In genomic region chr6:84583841-84584782, GRCm38 (mm10) we compare ENCODE assay signal across 8 mouse cellular contexts. TPM values are rescaled to one million over a fixed set of nuclear protein-coding genes. Genes with fewer than 3 reads are reported as not detected.
DNase-seq lines count a peak whose midpoint lies in the region; ATAC-seq and TF ChIP-seq lines count a peak whose summit lies in the region.

No protein-coding gene starts in this region.

- H3K36me3 ChIP-seq in lung, embryonic 15.5 days = no peaks in the 10 kb centered on the region
- H3K36me3 ChIP-seq in forebrain, embryonic 14.5 days (ENCODE audit: control insufficient read depth, insufficient read depth, low read length) = no peaks in the 10 kb centered on the region
- H3K36me3 ChIP-seq in hindbrain, postnatal 0 days (ENCODE audit: insufficient read depth, low read length) = no peaks in the 10 kb centered on the region
- H3K36me3 ChIP-seq in midbrain, embryonic 10.5 days = no peaks in the 10 kb centered on the region

- peak; percentile 7; the same call in 1 of the 2 replicates for ATAC-seq in lung, embryonic 15.5 days (ENCODE audit: borderline replicate concordance, extremely low read depth, low FRiP score, low TSS enrichment)
- no peak for ATAC-seq in forebrain, embryonic 14.5 days
- ATAC-seq in hindbrain, postnatal 0 days = peak; percentile 44

- H3K9ac ChIP-seq in lung, embryonic 15.5 days = no peak overlapping the region
- peak overlapping the region; percentile 21; the same call in 1 of the 2 replicates for H3K9ac ChIP-seq in forebrain, embryonic 14.5 days (ENCODE audit: low read length)
- peak overlapping the region; percentile 45; the same call in 1 of the 2 replicates for H3K9ac ChIP-seq in hindbrain, postnatal 0 days (replicated peaks; ENCODE audit: low read length)

- WGBS in lung, embryonic 15.5 days = 2% methylated on average over 48 of the region's 48 CpGs
- under 1% methylated on average over 48 of the region's 48 CpGs for WGBS in forebrain, embryonic 14.5 days
- 2% methylated on average over 48 of the region's 48 CpGs for WGBS in hindbrain, postnatal 0 days
- WGBS in midbrain, embryonic 10.5 days = under 1% methylated on average over 47 of the region's 48 CpGs

- H3K27me3 ChIP-seq in lung, embryonic 15.5 days = peaks cover 97% of the 10 kb centered on the region
- peaks cover 83% of the 10 kb centered on the region for H3K27me3 ChIP-seq in forebrain, embryonic 14.5 days (replicated peaks; ENCODE audit: control insufficient read depth, insufficient read depth, low read length)
- peaks cover 40% of the 10 kb centered on the region for H3K27me3 ChIP-seq in hindbrain, postnatal 0 days (ENCODE audit: insufficient read depth, low read length)
- peaks cover 100% of the 10 kb centered on the region for H3K27me3 ChIP-seq in midbrain, embryonic 10.5 days (ENCODE audit: low read depth, poor library complexity, severe bottlenecking)

- H3K27ac ChIP-seq in lung, embryonic 15.5 days = peak overlapping the region; percentile 2; the same call in 1 of the 2 replicates
- H3K27ac ChIP-seq in forebrain, embryonic 14.5 days (ENCODE audit: low read depth, low read length) = no peak overlapping the region
- peak overlapping the region; percentile 54 for H3K27ac ChIP-seq in hindbrain, postnatal 0 days
- no peak overlapping the region for H3K27ac ChIP-seq in midbrain, embryonic 10.5 days (replicated peaks)

- peak overlapping the region; percentile 49 for H3K4me3 ChIP-seq in lung, embryonic 15.5 days
- peak overlapping the region; percentile 25 for H3K4me3 ChIP-seq in forebrain, embryonic 14.5 days (ENCODE audit: low read depth, low read length)
- peak overlapping the region; percentile 48 for H3K4me3 ChIP-seq in hindbrain, postnatal 0 days (ENCODE audit: low read length)
- peak overlapping the region; percentile 59 for H3K4me3 ChIP-seq in midbrain, embryonic 10.5 days

- TF ChIP-seq CTCF in hindbrain, postnatal 0 days (IDR thresholded peaks at IDR 0.05; ENCODE audit: low read depth) = peak; percentile 21; the same call in 1 of the 2 replicates

- H3K9me3 ChIP-seq in lung, embryonic 15.5 days = no peaks in the 10 kb centered on the region
- H3K9me3 ChIP-seq in forebrain, embryonic 14.5 days (replicated peaks; ENCODE audit: control insufficient read depth, low read length) = no peaks in the 10 kb centered on the region
- no peaks in the 10 kb centered on the region for H3K9me3 ChIP-seq in hindbrain, postnatal 0 days (ENCODE audit: low read length)
- no peaks in the 10 kb centered on the region for H3K9me3 ChIP-seq in midbrain, embryonic 10.5 days (replicated peaks)

- DNase-seq in lung, adult 18-20 months = no peak
- no peak for DNase-seq in forebrain, embryonic 14.5 days (ENCODE audit: low spot score)
- no peak for DNase-seq in hindbrain, postnatal 0 days (ENCODE audit: low spot score)
- peak; percentile 56 for DNase-seq in midbrain, embryonic 10.5 days (ENCODE audit: low spot score)
- DNase-seq in natural killer cell, adult 2 months (ENCODE audit: low spot score in 2 of 2) = no peak
- no peak for DNase-seq in cerebellum, adult 11 months
- no peak for DNase-seq in adrenal gland, postnatal 10 days

- H3K4me1 ChIP-seq in lung, embryonic 15.5 days = peaks cover 71% of the 10 kb centered on the region
- H3K4me1 ChIP-seq in forebrain, embryonic 14.5 days (ENCODE audit: control insufficient read depth, insufficient read depth, low read length) = peaks cover 35% of the 10 kb centered on the region
- peaks cover 34% of the 10 kb centered on the region for H3K4me1 ChIP-seq in hindbrain, postnatal 0 days (ENCODE audit: insufficient read depth, low read length)
- peaks cover 65% of the 10 kb centered on the region for H3K4me1 ChIP-seq in midbrain, embryonic 10.5 days

- H3K4me2 ChIP-seq in lung, embryonic 15.5 days = peak overlapping the region; percentile 97
- peak overlapping the region; percentile 46 for H3K4me2 ChIP-seq in forebrain, embryonic 14.5 days (ENCODE audit: low read length)
- H3K4me2 ChIP-seq in hindbrain, postnatal 0 days (ENCODE audit: low read depth, low read length) = peak overlapping the region; percentile 88

RNA-seq across cellular contexts. Expression of gene Cyp26b1, which starts 9.6 kb away (rescaled TPM):
- 3.1 and 3.2 TPM in 2 replicates for polyA plus RNA-seq in lung, embryonic 15.5 days (2015; fragmentation: Nextera tagmentation; extraction: Ambion mirVana)
- 1.5 and 2.6 TPM in 2 replicates for polyA plus RNA-seq in forebrain, embryonic 14.5 days (2014; fragmentation: Nextera tagmentation; extraction: Ambion mirVana)
- 78.9 and 90.5 TPM in 2 replicates for total RNA-seq in hindbrain, postnatal 0 days (2014; rRNA removed)
- 32.5 and 33.1 TPM in 2 replicates for polyA plus RNA-seq in hindbrain, postnatal 0 days (2015; fragmentation: Nextera tagmentation; extraction: Ambion mirVana)
- polyA plus RNA-seq in midbrain, embryonic 10.5 days (2016; fragmentation: Nextera tagmentation; extraction: Ambion mirVana) = 2.4 and 2.7 TPM in 2 replicates
- total RNA-seq in adrenal gland, postnatal 10 days (2021) = 1 to 10 TPM; 3.8 to 6.1 TPM

Comparison
In these comparisons a context has a peak if more than half of its experiments do, and no peak if none do; other contexts are left out.
1. H3K27ac ChIP-seq: peak in lung, embryonic 15.5 days (single experiment) and hindbrain, postnatal 0 days (single experiment); none in forebrain, embryonic 14.5 days (single experiment) and midbrain, embryonic 10.5 days (single experiment).
2. H3K4me2 ChIP-seq: peak in every context shown above with its lines; median percentile 97 in lung, embryonic 15.5 days; 88 in hindbrain, postnatal 0 days; 46 in forebrain, embryonic 14.5 days.
3. Peak in every context shown above with its lines, with median percentiles within 50 percentile points of each other: H3K4me3 ChIP-seq.